Mouse (Mus musculus): Measurements from ENCODE around the gene Col6a1. TPM values are rescaled to one million over a fixed set of nuclear protein-coding genes. Genes with fewer than 3 reads are reported as not detected.

Col6a1 gene
- polyA plus RNA-seq, 1 experiment from 2014 or later = 26.5 TPM

DNA sequence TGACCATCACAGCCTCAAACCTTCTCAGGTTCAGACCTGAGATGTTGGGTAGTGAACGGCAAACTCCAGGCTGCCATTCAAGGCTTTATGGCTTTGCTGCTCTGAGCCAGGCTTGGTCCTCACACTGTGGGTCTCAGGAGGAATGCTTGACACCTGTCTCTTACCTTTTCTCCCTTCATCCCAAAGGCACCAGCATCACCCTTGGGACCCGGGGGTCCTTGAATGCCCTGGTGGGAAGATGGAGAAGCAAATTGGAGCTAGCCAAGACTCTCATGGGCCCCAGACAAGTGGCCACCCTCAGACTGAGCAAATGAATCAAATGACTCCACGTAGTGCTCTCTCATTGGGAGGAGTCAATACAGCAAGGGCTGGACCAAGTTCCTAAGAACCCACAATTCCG lies 8.3 kb downstream of the Col6a1 start:
- 83% methylated on average over 4 of the region's 4 CpGs for WGBS

DNA sequence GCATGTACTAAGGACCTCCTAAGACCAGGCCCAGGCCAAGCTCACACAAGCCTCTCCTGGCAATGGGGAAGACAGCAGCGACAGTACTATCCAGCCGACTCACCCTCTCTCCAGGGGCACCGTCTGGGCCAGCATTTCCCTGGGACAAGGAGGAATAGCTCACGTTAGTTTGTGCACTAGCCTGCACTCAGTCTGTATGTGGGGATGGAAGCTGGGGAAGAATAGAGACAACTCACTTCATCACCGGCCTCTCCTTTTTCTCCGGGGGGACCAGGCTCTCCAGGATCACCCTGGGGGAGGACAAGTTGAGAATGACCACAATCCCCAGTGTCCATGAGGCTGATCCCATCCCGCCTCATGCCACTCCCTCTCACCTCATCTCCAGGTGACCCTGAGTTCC lies 8.9 kb downstream of the Col6a1 start:
- H3K4me3 ChIP-seq (ENCODE audit: low read length) = no peak overlapping the region
- no peaks in the 10 kb centered on the region for H3K27me3 ChIP-seq (replicated peaks; ENCODE audit: control insufficient read depth, insufficient read depth, low read length)
- no peaks in the 10 kb centered on the region for H3K9me3 ChIP-seq (ENCODE audit: control insufficient read depth, low read length)
- no peak overlapping the region for H3K27ac ChIP-seq (ENCODE audit: low read depth, low read length)
- H3K4me1 ChIP-seq (ENCODE audit: control insufficient read depth, insufficient read depth, low read depth, low read length) = no peaks in the 10 kb centered on the region
- H3K9ac ChIP-seq (ENCODE audit: low read depth, low read length) = no peak overlapping the region
- no peaks in the 10 kb centered on the region for H3K36me3 ChIP-seq (ENCODE audit: control insufficient read depth, insufficient read depth, low read length)
- H3K4me2 ChIP-seq (ENCODE audit: low read length) = no peak overlapping the region
- ATAC-seq = no peak
- WGBS = 92% methylated on average over 7 of the region's 7 CpGs

More for the DNA sequence above, 8.3 kb downstream of the Col6a1 start:
- Histone ChIP-seq H3K36me3 (ENCODE audit: control insufficient read depth, insufficient read depth, low read length) (no peaks in the 10 kb centered on the region), H3K4me2 (ENCODE audit: low read length) (no peak overlapping the region), H3K27me3 (replicated peaks; ENCODE audit: control insufficient read depth, insufficient read depth, low read length) (no peaks in the 10 kb centered on the region), H3K9ac (ENCODE audit: low read depth, low read length) (no peak overlapping the region), H3K9me3 (ENCODE audit: control insufficient read depth, low read length) (no peaks in the 10 kb centered on the region), H3K27ac (ENCODE audit: low read depth, low read length) (no peak overlapping the region), H3K4me1 (ENCODE audit: control insufficient read depth, insufficient read depth, low read depth, low read length) (no peaks in the 10 kb centered on the region), H3K4me3 (ENCODE audit: low read length) (no peak overlapping the region)
- no peak for ATAC-seq

DNA sequence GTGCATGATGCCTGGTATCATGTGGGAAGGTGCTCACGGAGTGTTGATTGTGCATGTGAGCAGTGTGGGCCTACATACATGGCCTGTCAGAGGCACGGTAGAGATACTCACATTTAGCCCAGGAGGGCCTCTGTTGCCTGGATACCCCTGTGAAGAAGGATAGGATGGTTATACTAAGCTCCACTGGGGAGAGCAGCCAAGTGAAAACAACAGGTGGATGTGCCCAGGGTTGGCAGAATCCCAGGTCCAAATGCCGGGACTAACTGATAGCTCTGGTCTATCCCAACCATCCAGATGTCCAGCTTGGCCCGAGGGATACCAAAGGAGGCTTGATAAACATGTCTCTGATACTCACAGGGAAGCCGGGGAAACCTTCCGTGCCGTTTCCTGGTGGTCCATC lies 11.7 kb downstream of the Col6a1 start:
- WGBS = 64% methylated on average over 7 of the region's 7 CpGs
- no peaks in the 10 kb centered on the region for H3K4me1 ChIP-seq (ENCODE audit: control insufficient read depth, insufficient read depth, low read depth, low read length)
- no peaks in the 10 kb centered on the region for H3K9me3 ChIP-seq (ENCODE audit: control insufficient read depth, low read length)
- H3K27ac ChIP-seq (ENCODE audit: low read depth, low read length) = no peak overlapping the region
- H3K4me3 ChIP-seq (ENCODE audit: low read length) = no peak overlapping the region
- H3K27me3 ChIP-seq (replicated peaks; ENCODE audit: control insufficient read depth, insufficient read depth, low read length) = no peaks in the 10 kb centered on the region
- no peak for ATAC-seq
- no peak overlapping the region for H3K4me2 ChIP-seq (ENCODE audit: low read length)
- H3K36me3 ChIP-seq (ENCODE audit: control insufficient read depth, insufficient read depth, low read length) = no peaks in the 10 kb centered on the region
- H3K9ac ChIP-seq (ENCODE audit: low read depth, low read length) = no peak overlapping the region

DNA sequence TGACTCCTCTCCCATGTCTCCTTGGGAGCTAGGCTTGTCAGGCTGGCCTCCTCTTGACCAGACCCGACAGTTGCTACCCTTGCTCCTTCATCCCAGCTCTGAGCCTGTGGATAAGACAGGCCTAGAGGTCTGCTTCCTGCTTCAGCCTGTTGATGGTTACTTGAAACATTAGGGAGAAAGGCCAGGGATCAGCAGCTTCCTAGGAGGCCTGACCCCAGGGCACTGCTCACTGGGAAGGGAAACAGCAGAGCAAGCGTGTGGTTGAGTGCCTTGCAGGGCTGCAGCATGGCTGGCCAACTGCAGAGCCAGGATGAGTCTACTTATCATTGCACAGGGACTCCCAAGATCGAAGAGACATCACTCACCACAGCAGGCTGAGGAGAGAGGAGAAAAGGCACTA lies 13.5 kb downstream of the Col6a1 start:
- H3K4me3 ChIP-seq (ENCODE audit: low read length) = no peak overlapping the region
- no peak overlapping the region for H3K9ac ChIP-seq (ENCODE audit: low read depth, low read length)
- H3K4me1 ChIP-seq (ENCODE audit: control insufficient read depth, insufficient read depth, low read depth, low read length) = no peaks in the 10 kb centered on the region
- no peaks in the 10 kb centered on the region for H3K27me3 ChIP-seq (replicated peaks; ENCODE audit: control insufficient read depth, insufficient read depth, low read length)
- H3K9me3 ChIP-seq (ENCODE audit: control insufficient read depth, low read length) = no peaks in the 10 kb centered on the region
- H3K27ac ChIP-seq (ENCODE audit: low read depth, low read length) = no peak overlapping the region
- H3K36me3 ChIP-seq (ENCODE audit: control insufficient read depth, insufficient read depth, low read length) = no peaks in the 10 kb centered on the region
- WGBS = 82% methylated on average over 3 of the region's 3 CpGs
- H3K4me2 ChIP-seq (ENCODE audit: low read length) = no peak overlapping the region
- ATAC-seq = no peak

DNA sequence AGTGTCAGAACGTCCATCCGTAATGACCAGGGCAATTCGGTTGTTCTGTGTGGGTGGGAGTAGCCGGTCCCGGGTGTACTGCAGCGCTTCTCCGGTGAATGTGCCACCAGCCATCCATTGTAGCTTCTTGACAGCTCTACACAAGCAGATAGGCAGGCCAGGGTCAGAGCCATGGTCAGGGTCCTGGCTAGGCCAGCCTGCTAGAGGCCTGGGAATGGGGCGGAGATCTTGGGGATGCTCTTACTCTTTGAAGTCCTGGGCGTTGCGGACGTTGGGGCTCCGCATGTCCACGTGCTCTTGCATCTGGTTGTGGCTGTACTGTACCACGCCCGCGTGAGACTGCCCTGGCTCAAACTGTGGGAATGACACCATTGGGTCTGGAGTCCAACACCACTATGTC lies 14.6 kb downstream of the Col6a1 start:
- Histone ChIP-seq H3K27me3 (replicated peaks; ENCODE audit: control insufficient read depth, insufficient read depth, low read length) (no peaks in the 10 kb centered on the region), H3K9me3 (ENCODE audit: control insufficient read depth, low read length) (no peaks in the 10 kb centered on the region), H3K36me3 (ENCODE audit: control insufficient read depth, insufficient read depth, low read length) (no peaks in the 10 kb centered on the region), H3K4me2 (ENCODE audit: low read length) (no peak overlapping the region), H3K4me3 (ENCODE audit: low read length) (no peak overlapping the region), H3K27ac (ENCODE audit: low read depth, low read length) (no peak overlapping the region), H3K4me1 (ENCODE audit: control insufficient read depth, insufficient read depth, low read depth, low read length) (no peaks in the 10 kb centered on the region), H3K9ac (ENCODE audit: low read depth, low read length) (no peak overlapping the region)
- WGBS = 94% methylated on average over 16 of the region's 16 CpGs
- no peak for ATAC-seq

DNA sequence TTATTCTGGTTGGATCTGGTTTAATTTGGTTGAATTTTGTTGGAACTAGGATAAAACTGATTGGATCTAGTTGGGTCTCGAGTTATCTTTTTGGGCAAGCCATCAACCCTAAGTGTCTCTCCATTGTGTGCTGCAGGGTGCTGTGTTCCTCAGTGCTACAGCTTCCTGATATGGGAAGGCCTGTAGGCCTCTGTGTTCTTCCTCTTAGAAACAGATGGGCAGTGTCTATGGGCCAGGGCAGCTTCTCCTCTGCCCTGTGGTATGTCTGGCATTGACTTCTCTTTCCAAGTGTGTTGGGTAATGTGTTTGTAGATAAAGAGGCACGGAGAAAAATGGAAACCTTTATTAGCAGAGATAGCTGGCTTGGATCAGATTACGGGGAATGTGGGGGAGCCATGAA lies 17.5 kb downstream of the Col6a1 start:
- Histone ChIP-seq H3K9me3 (ENCODE audit: control insufficient read depth, low read length) (no peaks in the 10 kb centered on the region), H3K4me3 (ENCODE audit: low read length) (no peak overlapping the region), H3K4me1 (ENCODE audit: control insufficient read depth, insufficient read depth, low read depth, low read length) (no peaks in the 10 kb centered on the region), H3K4me2 (ENCODE audit: low read length) (no peak overlapping the region), H3K36me3 (ENCODE audit: control insufficient read depth, insufficient read depth, low read length) (no peaks in the 10 kb centered on the region), H3K27ac (ENCODE audit: low read depth, low read length) (no peak overlapping the region), H3K27me3 (replicated peaks; ENCODE audit: control insufficient read depth, insufficient read depth, low read length) (no peaks in the 10 kb centered on the region), H3K9ac (ENCODE audit: low read depth, low read length) (no peak overlapping the region)
- WGBS = 85% methylated on average over 3 of the region's 3 CpGs
- ATAC-seq = no peak

DNA sequence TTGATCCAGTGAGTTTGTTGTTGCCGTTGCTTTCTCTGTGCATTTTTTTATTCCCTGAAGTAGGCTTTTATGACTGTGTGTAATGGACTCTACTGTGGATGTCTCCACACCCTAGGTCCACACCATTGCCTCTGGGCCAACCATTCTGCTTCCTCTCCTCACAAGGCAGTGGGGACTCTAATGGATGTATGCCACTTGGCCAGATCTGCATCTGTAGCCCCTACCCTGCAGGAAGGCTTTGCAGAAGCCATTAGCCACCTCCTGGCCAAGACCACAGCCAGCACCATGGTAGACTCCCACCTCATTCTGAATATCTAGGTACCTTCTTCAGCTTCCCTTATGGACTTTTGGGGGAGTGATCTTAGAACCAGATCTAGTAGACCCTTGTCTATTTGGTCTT lies 18.4 kb downstream of the Col6a1 start:
- 89% methylated on average over 1 of the region's 1 CpGs for whole genome bisulfite sequencing
- no peaks in the 10 kb centered on the region for H3K27me3 ChIP-seq (replicated peaks; ENCODE audit: control insufficient read depth, insufficient read depth, low read length)
- no peak overlapping the region for H3K4me3 ChIP-seq (ENCODE audit: low read length)
- no peak overlapping the region for H3K27ac ChIP-seq (ENCODE audit: low read depth, low read length)
- H3K9me3 ChIP-seq (ENCODE audit: control insufficient read depth, low read length) = no peaks in the 10 kb centered on the region
- no peak overlapping the region for H3K4me2 ChIP-seq (ENCODE audit: low read length)
- ATAC-seq = no peak
- no peak overlapping the region for H3K9ac ChIP-seq (ENCODE audit: low read depth, low read length)
- no peaks in the 10 kb centered on the region for H3K36me3 ChIP-seq (ENCODE audit: control insufficient read depth, insufficient read depth, low read length)
- no peaks in the 10 kb centered on the region for H3K4me1 ChIP-seq (ENCODE audit: control insufficient read depth, insufficient read depth, low read depth, low read length)

DNA sequence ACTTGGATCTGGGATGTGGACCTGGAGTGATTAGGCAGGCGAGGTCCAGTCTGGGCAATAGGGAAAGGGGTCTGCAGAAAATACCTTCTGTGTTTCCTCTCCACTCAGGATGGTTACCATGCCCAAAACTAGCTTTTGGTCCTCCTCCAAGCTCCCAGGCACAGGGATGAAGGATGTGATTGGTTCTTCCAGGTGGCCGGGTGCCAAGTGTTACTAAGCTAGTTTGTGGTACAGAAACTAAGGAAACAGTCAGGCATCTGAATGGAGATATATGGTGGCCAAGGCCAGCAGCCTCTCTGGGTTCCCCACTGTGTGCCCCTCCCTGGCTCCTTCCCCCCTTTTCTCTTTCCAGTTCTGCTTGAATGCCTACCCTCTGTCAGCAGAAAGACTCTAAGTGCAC lies 19.0 kb downstream of the Col6a1 start:
- no peak for ATAC-seq
- no peak overlapping the region for H3K27ac ChIP-seq (ENCODE audit: low read depth, low read length)
- H3K4me1 ChIP-seq (ENCODE audit: control insufficient read depth, insufficient read depth, low read depth, low read length) = no peaks in the 10 kb centered on the region
- H3K9ac ChIP-seq (ENCODE audit: low read depth, low read length) = no peak overlapping the region
- no peak overlapping the region for H3K4me2 ChIP-seq (ENCODE audit: low read length)
- H3K9me3 ChIP-seq (ENCODE audit: control insufficient read depth, low read length) = no peaks in the 10 kb centered on the region
- no peaks in the 10 kb centered on the region for H3K36me3 ChIP-seq (ENCODE audit: control insufficient read depth, insufficient read depth, low read length)
- H3K27me3 ChIP-seq (replicated peaks; ENCODE audit: control insufficient read depth, insufficient read depth, low read length) = no peaks in the 10 kb centered on the region
- H3K4me3 ChIP-seq (ENCODE audit: low read length) = no peak overlapping the region
- 76% methylated on average over 2 of the region's 2 CpGs for WGBS

DNA sequence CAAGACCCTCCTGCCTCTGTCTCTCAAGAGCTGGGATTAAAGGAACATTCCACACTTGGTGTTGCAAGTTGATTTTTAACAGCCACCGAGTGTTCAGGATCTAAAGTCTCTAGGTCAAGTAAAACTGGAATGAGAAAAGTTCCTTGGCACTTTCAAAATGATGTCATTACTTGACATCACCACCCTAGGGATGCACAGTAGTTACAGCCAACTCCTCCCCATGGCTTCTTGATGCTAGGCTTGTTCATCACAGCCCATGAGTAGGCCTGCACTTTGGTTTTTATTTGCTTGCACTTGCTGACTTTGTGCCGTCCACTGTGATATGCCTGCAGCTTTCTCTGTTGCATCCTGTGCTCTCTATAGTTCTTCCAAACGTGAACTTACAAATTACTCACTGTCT lies 21.6 kb downstream of the Col6a1 start:
- Histone ChIP-seq H3K4me3 (ENCODE audit: low read length) (no peak overlapping the region), H3K9me3 (ENCODE audit: control insufficient read depth, low read length) (no peaks in the 10 kb centered on the region), H3K27ac (ENCODE audit: low read depth, low read length) (no peak overlapping the region), H3K36me3 (ENCODE audit: control insufficient read depth, insufficient read depth, low read length) (no peaks in the 10 kb centered on the region), H3K27me3 (replicated peaks; ENCODE audit: control insufficient read depth, insufficient read depth, low read length) (no peaks in the 10 kb centered on the region), H3K9ac (ENCODE audit: low read depth, low read length) (no peak overlapping the region), H3K4me1 (ENCODE audit: control insufficient read depth, insufficient read depth, low read depth, low read length) (no peaks in the 10 kb centered on the region), H3K4me2 (ENCODE audit: low read length) (no peak overlapping the region)
- WGBS = 85% methylated on average over 3 of the region's 3 CpGs
- no peak for ATAC-seq

DNA sequence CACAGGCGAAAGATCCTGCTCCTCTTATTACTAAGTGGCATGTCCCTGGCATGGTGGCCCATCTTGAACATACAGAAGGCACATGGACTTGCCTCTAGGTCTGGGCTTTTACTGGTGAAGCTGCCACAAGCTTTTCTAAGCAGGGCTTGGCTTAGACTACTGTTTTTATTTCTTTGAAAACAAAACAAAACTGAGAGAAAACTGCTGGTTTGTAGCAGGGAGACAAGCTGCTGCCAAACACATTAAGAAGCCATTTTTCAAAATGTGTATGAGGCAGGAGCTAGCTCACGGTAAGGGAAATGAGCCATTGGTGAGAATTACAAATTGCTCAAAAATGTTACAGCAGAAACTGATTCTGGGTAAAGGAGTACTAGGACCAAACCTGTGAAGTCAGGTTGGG lies 24.5 kb downstream of the Col6a1 start:
- H3K4me2 ChIP-seq (ENCODE audit: low read length) = no peak overlapping the region
- no peaks in the 10 kb centered on the region for H3K36me3 ChIP-seq (ENCODE audit: control insufficient read depth, insufficient read depth, low read length)
- no peak overlapping the region for H3K27ac ChIP-seq (ENCODE audit: low read depth, low read length)
- no peaks in the 10 kb centered on the region for H3K27me3 ChIP-seq (replicated peaks; ENCODE audit: control insufficient read depth, insufficient read depth, low read length)
- ATAC-seq = no peak
- no peak overlapping the region for H3K9ac ChIP-seq (ENCODE audit: low read depth, low read length)
- no peaks in the 10 kb centered on the region for H3K9me3 ChIP-seq (ENCODE audit: control insufficient read depth, low read length)
- H3K4me3 ChIP-seq (ENCODE audit: low read length) = no peak overlapping the region
- 64% methylated on average over 2 of the region's 2 CpGs for WGBS
- no peaks in the 10 kb centered on the region for H3K4me1 ChIP-seq (ENCODE audit: control insufficient read depth, insufficient read depth, low read depth, low read length)
